ENCODE assay signal across 8 mouse cellular contexts in genomic region chr9:114418187-114418586, GRCm38 (mm10). TPM values are rescaled to one million over a fixed set of nuclear protein-coding genes. Genes with fewer than 3 reads are reported as not detected.
DNase-seq lines count a peak whose midpoint lies in the region; ATAC-seq lines count a peak whose summit lies in the region.

No protein-coding gene starts in this region.

- no peak for ATAC-seq in forebrain, embryonic 11.5 days (replicated peaks; ENCODE audit: low FRiP score)
- ATAC-seq in forebrain, embryonic 13.5 days = no peak
- ATAC-seq in limb, embryonic 11.5 days (ENCODE audit: insufficient number of reproducible peaks, low FRiP score, low TSS enrichment, low read depth) = no peak

- no peaks in the 10 kb centered on the region for H3K27me3 ChIP-seq in forebrain, embryonic 11.5 days (ENCODE audit: control insufficient read depth, insufficient read depth, low read length)
- no peaks in the 10 kb centered on the region for H3K27me3 ChIP-seq in forebrain, embryonic 13.5 days
- H3K27me3 ChIP-seq in limb, embryonic 11.5 days (ENCODE audit: control insufficient read depth, insufficient read depth, low read length) = no peaks in the 10 kb centered on the region

- no peaks in the 10 kb centered on the region for H3K9me3 ChIP-seq in forebrain, embryonic 11.5 days (ENCODE audit: control insufficient read depth, low read length)
- H3K9me3 ChIP-seq in forebrain, embryonic 13.5 days (replicated peaks) = no peaks in the 10 kb centered on the region
- no peaks in the 10 kb centered on the region for H3K9me3 ChIP-seq in limb, embryonic 11.5 days (ENCODE audit: control insufficient read depth, low read length)

- no peak overlapping the region for H3K4me2 ChIP-seq in forebrain, embryonic 11.5 days (ENCODE audit: low read depth, low read length, severe bottlenecking)
- no peak overlapping the region for H3K4me2 ChIP-seq in forebrain, embryonic 13.5 days
- H3K4me2 ChIP-seq in limb, embryonic 11.5 days (ENCODE audit: low read depth, severe bottlenecking) = no peak overlapping the region

- no peaks in the 10 kb centered on the region for H3K36me3 ChIP-seq in forebrain, embryonic 11.5 days (ENCODE audit: control insufficient read depth, insufficient read depth, low read length)
- H3K36me3 ChIP-seq in forebrain, embryonic 13.5 days (ENCODE audit: poor library complexity, severe bottlenecking) = peaks cover 3% of the 10 kb centered on the region; the same call in 1 of the 2 replicates
- no peaks in the 10 kb centered on the region; the same call in 1 of the 2 replicates for H3K36me3 ChIP-seq in limb, embryonic 11.5 days (ENCODE audit: control insufficient read depth, insufficient read depth, low read length)

- WGBS in forebrain, embryonic 11.5 days = 84% methylated on average over 7 of the region's 7 CpGs
- WGBS in forebrain, embryonic 13.5 days = 73% methylated on average over 5 of the region's 7 CpGs
- 92% methylated on average over 7 of the region's 7 CpGs for WGBS in limb, embryonic 11.5 days

- H3K9ac ChIP-seq in forebrain, embryonic 11.5 days (ENCODE audit: low read length) = no peak overlapping the region
- no peak overlapping the region for H3K9ac ChIP-seq in forebrain, embryonic 13.5 days
- no peak overlapping the region for H3K9ac ChIP-seq in limb, embryonic 11.5 days (ENCODE audit: low read length)

- peak; percentile 63 for DNase-seq in forebrain, embryonic 11.5 days (ENCODE audit: low spot score)
- DNase-seq in right cerebral cortex, adult 2 months (ENCODE audit: low spot score in 2 of 2) = peak; percentile 19 to 22
- no peak for DNase-seq in right cerebral cortex, adult 18-20 months
- DNase-seq in c-Kit-negative CD71-positive TER-119-positive erythroid progenitor cells, embryonic 14.5 days (ENCODE audit: low read depth, low spot score) = peak; percentile 12
- peak; percentile 73 for DNase-seq in limb, embryonic 11.5 days (ENCODE audit: low spot score)
- DNase-seq in retina, postnatal 7 days (ENCODE audit: low read depth, low spot score) = peak; percentile 19
- no peak for DNase-seq in layer of hippocampus, adult 18-20 months (ENCODE audit: low spot score in 2 of 2)

- H3K27ac ChIP-seq in forebrain, embryonic 11.5 days (ENCODE audit: low read depth, low read length) = no peak overlapping the region
- no peak overlapping the region for H3K27ac ChIP-seq in forebrain, embryonic 13.5 days
- no peak overlapping the region for H3K27ac ChIP-seq in limb, embryonic 11.5 days (replicated peaks; ENCODE audit: low read depth, low read length)

- no peak overlapping the region for H3K4me3 ChIP-seq in forebrain, embryonic 11.5 days (ENCODE audit: low read depth, low read length)
- no peak overlapping the region for H3K4me3 ChIP-seq in forebrain, embryonic 13.5 days
- H3K4me3 ChIP-seq in limb, embryonic 11.5 days (ENCODE audit: low read depth, low read length) = no peak overlapping the region

- H3K4me1 ChIP-seq in forebrain, embryonic 11.5 days (replicated peaks; ENCODE audit: control insufficient read depth, insufficient read depth, low read length) = no peaks in the 10 kb centered on the region
- no peaks in the 10 kb centered on the region for H3K4me1 ChIP-seq in forebrain, embryonic 13.5 days
- no peaks in the 10 kb centered on the region for H3K4me1 ChIP-seq in limb, embryonic 11.5 days (ENCODE audit: control insufficient read depth, insufficient read depth, low read length)

RNA-seq across cellular contexts. Expression of gene Tmppe, which starts 17.3 kb away (rescaled TPM):
- polyA plus RNA-seq in forebrain, embryonic 11.5 days (2014; fragmentation: Nextera tagmentation; extraction: Ambion mirVana) = 5.3 and 6.4 TPM in 2 replicates
- 6.7 and 8.9 TPM in 2 replicates for polyA plus RNA-seq in forebrain, embryonic 13.5 days (2015; fragmentation: Nextera tagmentation; extraction: Ambion mirVana)
- 3.6 and 5.1 TPM in 2 replicates for polyA plus RNA-seq in limb, embryonic 11.5 days (2014; fragmentation: Nextera tagmentation; extraction: Ambion mirVana)
- 10 to 100 TPM; 11.3 to 11.6 TPM for total RNA-seq in layer of hippocampus, adult 18-20 months (2021)

RNA-seq across cellular contexts. Expression of gene Glb1, which starts 17.3 kb away (rescaled TPM):
- polyA plus RNA-seq in forebrain, embryonic 11.5 days (2014; fragmentation: Nextera tagmentation; extraction: Ambion mirVana) = 20.3 and 21.6 TPM in 2 replicates
- polyA plus RNA-seq in forebrain, embryonic 13.5 days (2015; fragmentation: Nextera tagmentation; extraction: Ambion mirVana) = 17.1 and 19.4 TPM in 2 replicates
- polyA plus RNA-seq in limb, embryonic 11.5 days (2014; fragmentation: Nextera tagmentation; extraction: Ambion mirVana) = 23.2 and 24.4 TPM in 2 replicates
- total RNA-seq in layer of hippocampus, adult 18-20 months (2021) = 10 to 100 TPM; 20.1 to 20.9 TPM

RNA-seq across cellular contexts. Expression of gene Crtap, which starts 27.7 kb away (rescaled TPM):
- polyA plus RNA-seq in forebrain, embryonic 11.5 days (2014; fragmentation: Nextera tagmentation; extraction: Ambion mirVana) = 35.6 and 44.4 TPM in 2 replicates
- 18.3 and 19.5 TPM in 2 replicates for polyA plus RNA-seq in forebrain, embryonic 13.5 days (2015; fragmentation: Nextera tagmentation; extraction: Ambion mirVana)
- 57.6 and 66.7 TPM in 2 replicates for polyA plus RNA-seq in limb, embryonic 11.5 days (2014; fragmentation: Nextera tagmentation; extraction: Ambion mirVana)
- 1 to 10 TPM; 6.8 to 7.8 TPM for total RNA-seq in layer of hippocampus, adult 18-20 months (2021)

Comparison
In these comparisons a context has a peak if more than half of its experiments do, and no peak if none do; other contexts are left out.
1. DNase-seq: peak in forebrain, embryonic 11.5 days (single experiment), right cerebral cortex, adult 2 months (2 of 2), c-Kit-negative CD71-positive TER-119-positive erythroid progenitor cells, embryonic 14.5 days (single experiment), limb, embryonic 11.5 days (single experiment) and retina, postnatal 7 days (single experiment); none in right cerebral cortex, adult 18-20 months (single experiment) and layer of hippocampus, adult 18-20 months (0 of 2).